Mouse (Mus musculus): ENCODE results near the gene Sash1. TPM values are rescaled to one million over a fixed set of nuclear protein-coding genes. Genes with fewer than 3 reads are reported as not detected.

Gene Sash1
- polyA plus RNA-seq, 1 experiment = 4.8 TPM

DNA sequence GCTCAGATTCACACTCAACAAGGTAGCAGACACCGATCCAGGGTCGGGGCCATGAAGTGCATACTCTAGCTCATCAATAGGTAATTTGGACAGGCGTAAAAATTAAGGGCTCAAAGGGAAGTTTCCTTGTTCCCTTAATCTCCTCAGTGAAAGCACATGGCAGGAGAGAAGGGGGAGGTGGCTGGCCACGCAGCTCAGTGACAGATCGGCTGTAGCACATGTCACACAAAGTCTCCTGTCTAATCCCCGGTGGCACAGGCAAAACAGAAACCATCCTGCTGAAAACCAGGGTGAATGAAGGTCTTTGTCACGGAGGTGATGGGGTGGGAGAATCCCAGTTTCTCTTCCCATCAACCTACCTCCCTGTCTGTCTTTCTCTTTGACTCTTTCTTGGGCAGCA lies 75.4 kb downstream of the Sash1 start:
- H3K27ac ChIP-seq (ENCODE audit: control insufficient read depth, insufficient read depth, low read length) = no peak overlapping the region
- WGBS = 96% methylated on average over 7 of the region's 7 CpGs

DNA sequence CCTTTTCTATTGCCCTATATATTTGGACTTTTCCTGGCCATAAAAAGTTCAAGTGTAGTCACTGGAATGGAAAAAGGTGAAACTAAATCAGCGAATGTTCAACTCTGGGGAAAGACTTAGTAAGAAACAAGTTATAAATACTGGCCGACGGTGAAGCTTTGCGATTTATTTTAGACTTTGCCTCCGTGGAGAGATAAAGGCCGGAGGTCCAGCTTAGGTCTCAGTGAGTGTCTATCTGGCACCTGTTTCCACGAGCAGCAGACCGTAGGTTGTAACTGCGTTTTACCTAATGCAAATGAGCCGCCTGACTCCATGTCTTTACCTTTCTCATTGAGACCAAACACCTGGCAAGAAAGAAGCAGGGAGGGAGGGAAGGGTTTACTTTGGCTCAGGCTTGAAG lies 77.5 kb downstream of the Sash1 start:
- no peaks in the 10 kb centered on the region for H3K27me3 ChIP-seq (ENCODE audit: control insufficient read depth, insufficient read depth, low read length)
- no peak for DNase-seq
- no peak overlapping the region for H3K4me3 ChIP-seq (ENCODE audit: control insufficient read depth, insufficient read depth, low read length)
- no peak for TF ChIP-seq POLR2A (IDR thresholded peaks at IDR 0.05; ENCODE audit: control insufficient read depth, extremely low read depth, insufficient read depth, low read length, poor library complexity)
- no peak for TF ChIP-seq CTCF (IDR thresholded peaks at IDR 0.05; ENCODE audit: borderline replicate concordance, control insufficient read depth, extremely low read depth, insufficient read depth, low read length, poor library complexity)
- peaks cover 21% of the 10 kb centered on the region for H3K4me1 ChIP-seq (replicated peaks; ENCODE audit: control insufficient read depth, insufficient read depth, low read length)
- H3K36me3 ChIP-seq (ENCODE audit: control insufficient read depth, insufficient read depth, low read length) = no peaks in the 10 kb centered on the region
- WGBS = 96% methylated on average over 10 of the region's 10 CpGs
- no peak overlapping the region for H3K27ac ChIP-seq (ENCODE audit: control insufficient read depth, insufficient read depth, low read length)

More for the DNA sequence above, 75.4 kb downstream of the Sash1 start:
- Histone ChIP-seq H3K4me1 (replicated peaks; ENCODE audit: control insufficient read depth, insufficient read depth, low read length) (peaks cover 3% of the 10 kb centered on the region; the same call in 1 of the 2 replicates), H3K27me3 (ENCODE audit: control insufficient read depth, insufficient read depth, low read length) (no peaks in the 10 kb centered on the region), H3K36me3 (ENCODE audit: control insufficient read depth, insufficient read depth, low read length) (no peaks in the 10 kb centered on the region), H3K4me3 (ENCODE audit: control insufficient read depth, insufficient read depth, low read length) (no peak overlapping the region)
- DNase-seq = no peak
- TF ChIP-seq CTCF (IDR thresholded peaks at IDR 0.05; ENCODE audit: borderline replicate concordance, control insufficient read depth, extremely low read depth, insufficient read depth, low read length, poor library complexity) (no peak), POLR2A (IDR thresholded peaks at IDR 0.05; ENCODE audit: control insufficient read depth, extremely low read depth, insufficient read depth, low read length, poor library complexity) (no peak)

DNA sequence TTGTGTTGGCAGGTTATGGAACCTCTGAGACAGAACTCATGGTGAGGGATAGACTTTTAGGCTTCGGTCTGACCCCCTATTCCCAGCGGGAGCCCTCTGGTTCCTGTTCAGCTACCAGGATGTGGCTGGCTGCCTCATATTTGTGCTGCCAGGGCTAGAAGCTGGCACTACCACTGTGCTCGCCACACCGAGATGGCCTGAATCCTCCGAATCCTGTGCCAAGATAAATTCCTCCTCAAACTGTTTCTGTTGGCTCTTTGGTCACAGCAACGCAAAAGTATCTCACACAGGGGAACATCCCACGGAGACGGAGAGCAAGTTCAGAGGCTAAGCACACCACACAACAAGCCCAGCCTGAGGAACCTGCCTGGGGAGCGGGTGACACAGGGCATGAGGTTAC lies 78.3 kb downstream of the Sash1 start:
- Histone ChIP-seq H3K36me3 (ENCODE audit: control insufficient read depth, insufficient read depth, low read length) (no peaks in the 10 kb centered on the region), H3K4me1 (replicated peaks; ENCODE audit: control insufficient read depth, insufficient read depth, low read length) (peaks cover 29% of the 10 kb centered on the region), H3K4me3 (ENCODE audit: control insufficient read depth, insufficient read depth, low read length) (no peak overlapping the region), H3K27ac (ENCODE audit: control insufficient read depth, insufficient read depth, low read length) (no peak overlapping the region), H3K27me3 (ENCODE audit: control insufficient read depth, insufficient read depth, low read length) (no peaks in the 10 kb centered on the region)
- TF ChIP-seq CTCF (IDR thresholded peaks at IDR 0.05; ENCODE audit: borderline replicate concordance, control insufficient read depth, extremely low read depth, insufficient read depth, low read length, poor library complexity) (no peak), POLR2A (IDR thresholded peaks at IDR 0.05; ENCODE audit: control insufficient read depth, extremely low read depth, insufficient read depth, low read length, poor library complexity) (no peak)
- WGBS = 95% methylated on average over 9 of the region's 9 CpGs
- DNase-seq = no peak

DNA sequence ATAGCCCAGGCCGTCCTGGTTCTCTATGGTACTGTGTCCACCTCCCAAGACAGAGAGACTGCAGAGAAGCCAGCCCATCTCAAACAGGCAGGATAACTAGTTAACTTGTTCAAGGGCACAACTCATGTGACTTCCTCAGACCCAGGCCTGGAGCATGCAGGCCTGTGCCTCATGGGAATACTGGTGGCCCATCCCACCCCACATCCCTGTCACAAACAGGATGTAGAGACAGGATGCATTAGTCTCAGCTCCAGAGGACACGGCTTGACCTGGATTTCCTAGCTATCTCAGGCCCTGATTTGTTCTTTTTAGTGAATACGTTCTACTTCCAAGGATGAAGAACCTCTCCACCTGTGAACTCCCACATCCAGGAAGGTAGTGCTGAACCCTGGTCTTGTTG lies 80.5 kb downstream of the Sash1 start:
- no peak for DNase-seq
- 98% methylated on average over 3 of the region's 3 CpGs for WGBS
- Histone ChIP-seq H3K27ac (ENCODE audit: control insufficient read depth, insufficient read depth, low read length) (no peak overlapping the region), H3K36me3 (ENCODE audit: control insufficient read depth, insufficient read depth, low read length) (no peaks in the 10 kb centered on the region), H3K4me3 (ENCODE audit: control insufficient read depth, insufficient read depth, low read length) (no peak overlapping the region), H3K4me1 (replicated peaks; ENCODE audit: control insufficient read depth, insufficient read depth, low read length) (peaks cover 46% of the 10 kb centered on the region), H3K27me3 (ENCODE audit: control insufficient read depth, insufficient read depth, low read length) (no peaks in the 10 kb centered on the region)
- TF ChIP-seq POLR2A (IDR thresholded peaks at IDR 0.05; ENCODE audit: control insufficient read depth, extremely low read depth, insufficient read depth, low read length, poor library complexity) (no peak), CTCF (IDR thresholded peaks at IDR 0.05; ENCODE audit: borderline replicate concordance, control insufficient read depth, extremely low read depth, insufficient read depth, low read length, poor library complexity) (no peak)

DNA sequence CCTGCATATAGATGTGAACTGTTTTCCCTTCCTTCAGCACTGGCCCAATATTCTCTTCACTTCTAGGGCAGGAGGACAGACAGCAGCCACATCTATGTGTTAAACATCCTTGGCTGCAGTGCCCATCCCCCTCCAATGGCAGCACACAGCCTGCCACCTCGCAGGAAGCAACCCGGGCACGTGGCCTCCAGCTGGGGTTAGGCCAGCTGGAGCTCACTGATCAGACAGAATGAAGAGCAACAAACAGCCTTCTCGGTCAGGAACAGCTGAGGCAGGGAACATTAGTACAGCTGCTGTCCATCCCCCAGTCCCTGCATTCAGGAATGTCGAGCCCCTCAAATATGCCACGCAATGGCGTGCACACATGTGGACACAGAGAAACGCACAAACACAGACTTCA lies 81.6 kb downstream of the Sash1 start:
- peak overlapping the region; percentile 29 for H3K27ac ChIP-seq (ENCODE audit: control insufficient read depth, insufficient read depth, low read length)
- H3K4me3 ChIP-seq (ENCODE audit: control insufficient read depth, insufficient read depth, low read length) = no peak overlapping the region
- DNase-seq = peak; percentile 68
- peaks cover 46% of the 10 kb centered on the region for H3K4me1 ChIP-seq (replicated peaks; ENCODE audit: control insufficient read depth, insufficient read depth, low read length)
- no peaks in the 10 kb centered on the region for H3K36me3 ChIP-seq (ENCODE audit: control insufficient read depth, insufficient read depth, low read length)
- 37% methylated on average over 8 of the region's 8 CpGs for WGBS
- no peak for TF ChIP-seq POLR2A (IDR thresholded peaks at IDR 0.05; ENCODE audit: control insufficient read depth, extremely low read depth, insufficient read depth, low read length, poor library complexity)
- no peak for TF ChIP-seq CTCF (IDR thresholded peaks at IDR 0.05; ENCODE audit: borderline replicate concordance, control insufficient read depth, extremely low read depth, insufficient read depth, low read length, poor library complexity)
- H3K27me3 ChIP-seq (ENCODE audit: control insufficient read depth, insufficient read depth, low read length) = no peaks in the 10 kb centered on the region

DNA sequence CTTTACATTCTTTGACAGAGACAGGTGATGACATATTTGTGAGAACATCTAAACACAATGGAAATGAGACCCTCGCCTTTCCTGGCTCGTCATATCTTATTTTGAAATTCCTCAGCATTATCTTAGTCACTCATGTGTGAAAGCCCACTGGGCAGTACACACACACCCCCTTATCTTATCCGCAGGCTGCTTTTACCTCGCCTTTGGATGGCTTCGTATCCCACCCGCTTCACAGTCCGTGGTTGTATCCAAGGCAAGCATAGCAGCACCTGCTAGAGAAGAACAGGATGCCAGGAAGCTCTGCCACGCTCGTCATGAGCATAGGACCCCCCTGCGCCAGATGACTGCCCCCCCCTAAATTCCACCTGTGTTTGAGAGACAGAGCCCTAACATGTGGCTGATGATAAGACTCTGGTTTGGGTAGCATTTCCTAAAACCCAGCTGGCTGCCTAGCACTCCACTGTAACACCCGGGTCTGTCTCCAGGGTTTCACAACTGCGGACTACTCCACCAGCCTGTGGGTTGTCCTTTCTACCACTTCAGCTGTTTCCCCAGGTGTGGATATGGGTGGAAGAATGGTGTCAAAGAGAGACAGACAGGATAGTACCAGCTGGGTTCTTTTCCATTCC lies 84.0 kb downstream of the Sash1 start:
- no peak overlapping the region for H3K4me3 ChIP-seq (ENCODE audit: control insufficient read depth, insufficient read depth, low read length)
- H3K36me3 ChIP-seq (ENCODE audit: control insufficient read depth, insufficient read depth, low read length) = no peaks in the 10 kb centered on the region
- peak overlapping the region; percentile 59 for H3K27ac ChIP-seq (ENCODE audit: control insufficient read depth, insufficient read depth, low read length)
- peaks cover 46% of the 10 kb centered on the region for H3K4me1 ChIP-seq (replicated peaks; ENCODE audit: control insufficient read depth, insufficient read depth, low read length)
- DNase-seq = peak; percentile 8
- no peaks in the 10 kb centered on the region for H3K27me3 ChIP-seq (ENCODE audit: control insufficient read depth, insufficient read depth, low read length)
- TF ChIP-seq CTCF (IDR thresholded peaks at IDR 0.05; ENCODE audit: borderline replicate concordance, control insufficient read depth, extremely low read depth, insufficient read depth, low read length, poor library complexity) (no peak), POLR2A (IDR thresholded peaks at IDR 0.05; ENCODE audit: control insufficient read depth, extremely low read depth, insufficient read depth, low read length, poor library complexity) (no peak)
- WGBS = 49% methylated on average over 12 of the region's 12 CpGs
